Mouse (Mus musculus) CD4-positive helper T cell, adult 2 months (primary cell): ENCODE data around the gene Hist1h3h.

Experiments used
- DNase-seq: peaks from one replicate; pipeline ENCODE4 v3.0.0-alpha.2; 2012; ENCODE audit warnings: low read depth, missing footprints, low spot score

Hist1h3h gene

GRCm38 (mm10) chr13:21717397-21718357 lies at the start of gene Hist1h3h:
Gene Hist1h3h, plus strand, starts transcription at chr13:21717659.
- peak; percentile 89 for DNase-seq

- DNase-seq, result no peak
These were observed 40.2 kb upstream of the Hist1h3h start, which contains the start of gene Olfr1360 for GRCm38 (mm10) chr13:21677305-21677704. Gene Olfr1360, minus strand, starts transcription at chr13:21677405.

GRCm38 (mm10) chr13:21697811-21698210 lies 19.6 kb upstream of the Hist1h3h start, which contains the start of gene Olfr1359:
Gene Olfr1359, plus strand, starts transcription at chr13:21698111.
- no peak for DNase-seq

- no peak for DNase-seq
These were observed 10.8 kb upstream of the Hist1h3h start for GRCm38 (mm10) chr13:21706669-21707068.

- peak; percentile 88 for DNase-seq
These were observed 7.3 kb upstream of the Hist1h3h start for GRCm38 (mm10) chr13:21710031-21710711.

GRCm38 (mm10) chr13:21710821-21711525 lies 6.5 kb upstream of the Hist1h3h start:
- peak; percentile 89 for DNase-seq

GRCm38 (mm10) chr13:21711698-21712097 lies 5.8 kb upstream of the Hist1h3h start:
- no peak for DNase-seq

- DNase-seq, result peak; percentile 78
These were observed 2.7 kb upstream of the Hist1h3h start for GRCm38 (mm10) chr13:21714725-21715124.

GRCm38 (mm10) chr13:21715131-21715863 lies 2.2 kb upstream of the Hist1h3h start:
- DNase-seq, result peak; percentile 55

GRCm38 (mm10) chr13:21715864-21716539 lies 1.5 kb upstream of the Hist1h3h start, which contains the start of the genes Hist1h2bl and Hist1h2ai:
Gene Hist1h2bl, minus strand, starts transcription at chr13:21716143.
Gene Hist1h2ai, plus strand, starts transcription at chr13:21716422.
- peak; percentile 92 for DNase-seq

- DNase-seq, result peak; percentile 60
These were observed 693 bp upstream of the Hist1h3h start for GRCm38 (mm10) chr13:21716540-21717391.

GRCm38 (mm10) chr13:21718381-21719080 lies 1.1 kb downstream of the Hist1h3h start:
- no peak for DNase-seq

- peak; percentile 29 for DNase-seq
These were observed 3.8 kb downstream of the Hist1h3h start for GRCm38 (mm10) chr13:21721107-21721756.

GRCm38 (mm10) chr13:21721757-21722372 lies 4.4 kb downstream of the Hist1h3h start, which contains the start of gene Hist1h2bm:
Gene Hist1h2bm, plus strand, starts transcription at chr13:21722044.
- peak; percentile 91 for DNase-seq

- DNase-seq, result no peak
These were observed 5.0 kb downstream of the Hist1h3h start for GRCm38 (mm10) chr13:21722373-21722925.

- DNase-seq, result no peak
These were observed 5.8 kb downstream of the Hist1h3h start for GRCm38 (mm10) chr13:21722993-21723836.
